Mouse (Mus musculus): ENCODE measurements around the gene Srp72.

DNA sequence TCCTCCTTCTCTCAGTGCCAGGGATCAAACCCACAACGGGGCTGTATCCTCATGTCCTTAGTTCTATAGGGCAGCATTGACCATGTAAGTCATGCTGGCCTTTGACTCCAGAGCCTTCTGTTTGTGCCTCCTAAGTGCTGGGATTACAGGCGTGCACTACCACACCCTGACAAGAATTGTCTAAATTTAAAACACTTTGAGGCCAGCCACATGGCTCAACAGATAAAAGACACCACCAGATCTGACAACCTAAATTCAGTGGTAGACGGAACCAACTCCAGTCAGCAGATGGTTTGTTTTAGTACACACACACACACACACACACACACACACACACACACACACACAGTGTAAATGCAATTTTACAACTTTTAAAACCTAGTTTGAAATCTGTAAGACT lies 53.6 kb downstream of the Srp72 start:
- TF ChIP-seq CTCF (IDR thresholded peaks at IDR 0.05; ENCODE audit: insufficient read depth, low read length) = no peak
- TF ChIP-seq POLR2A (IDR thresholded peaks at IDR 0.05; ENCODE audit: borderline replicate concordance, extremely low read depth, low read depth, low read length) = no peak
